ENCODE assay signal across 13 mouse cellular contexts in genomic region chr6:91160976-91161375, GRCm38 (mm10). TPM values are rescaled to one million over a fixed set of nuclear protein-coding genes. Genes with fewer than 3 reads are reported as not detected.
A peak's percentile ranks its signal among the peaks of the same experiment; 100 is the strongest.
DNase-seq lines count a peak whose midpoint lies in the region; ATAC-seq and TF ChIP-seq lines count a peak whose summit lies in the region.
"Had no signal": no experiment of that assay in that cellular context is flagged by ENCODE, and none has a peak within 500 bp of the region (broad histone marks: within the 10 kb centered on the region; RNA-seq: fewer than 3 reads in every experiment).

No protein-coding gene starts in this region.

- H3K4me3 ChIP-seq in heart, embryonic 15.5 days = no peak overlapping the region
- no peak overlapping the region for H3K4me3 ChIP-seq in embryonic facial prominence, embryonic 15.5 days (replicated peaks)
- no peak overlapping the region for H3K4me3 ChIP-seq in liver, embryonic 14.5 days (ENCODE audit: insufficient read depth in 1 of 2, low read depth in 2 of 2, low read length in 2 of 2)
- H3K4me3 ChIP-seq in kidney, embryonic 14.5 days (ENCODE audit: low read length) = no peak overlapping the region
- H3K4me3 ChIP-seq: embryonic facial prominence, embryonic 12.5 days; limb, embryonic 15.5 days; neural tube, embryonic 12.5 days had no signal

- no peaks in the 10 kb centered on the region for H3K9me3 ChIP-seq in heart, embryonic 15.5 days (replicated peaks)
- H3K9me3 ChIP-seq in embryonic facial prominence, embryonic 15.5 days (replicated peaks) = no peaks in the 10 kb centered on the region
- H3K9me3 ChIP-seq in liver, embryonic 14.5 days (ENCODE audit: control insufficient read depth, low read length) = no peaks in the 10 kb centered on the region
- H3K9me3 ChIP-seq in kidney, embryonic 14.5 days (ENCODE audit: control insufficient read depth, low read length) = no peaks in the 10 kb centered on the region
- H3K9me3 ChIP-seq: embryonic facial prominence, embryonic 12.5 days; limb, embryonic 15.5 days; neural tube, embryonic 12.5 days had no signal

- DNase-seq in cerebellum, adult 9-11 months = peak; percentile 75
- DNase-seq in cerebellum, postnatal 4 days (ENCODE audit: low spot score in 2 of 2) = no peak
- no peak for DNase-seq in heart, postnatal 36 days
- DNase-seq in liver, embryonic 14.5 days (ENCODE audit: low read depth in 3 of 3, low spot score in 3 of 3) = no peak
- no peak for DNase-seq in MN1 (ENCODE audit: low spot score)
- DNase-seq: spleen, adult 18-20 months; thymus, postnatal 4 days had no signal

- intact Hi-C loops in heart, postnatal 36 days (cut with DNase I) = loop anchor here (10.0 kb wide), 1 partner anchor 354 kb away; the partner anchor contains the start of genes Lsm3 and Xpc

- H3K36me3 ChIP-seq in heart, embryonic 15.5 days = no peaks in the 10 kb centered on the region
- H3K36me3 ChIP-seq in embryonic facial prominence, embryonic 15.5 days = 0 out of 2 replicates have a peak, but pooled peaks cover 4% of the 10 kb centered on the region
- H3K36me3 ChIP-seq in liver, embryonic 14.5 days (replicated peaks; ENCODE audit: control insufficient read depth, insufficient read depth, low read depth) = no peaks in the 10 kb centered on the region
- H3K36me3 ChIP-seq in kidney, embryonic 14.5 days (ENCODE audit: control insufficient read depth, insufficient read depth, low read length) = no peaks in the 10 kb centered on the region
- H3K36me3 ChIP-seq: limb, embryonic 15.5 days had no signal

- no peak for TF ChIP-seq EP300 in liver, embryonic 14.5 days (IDR thresholded peaks at IDR 0.05; ENCODE audit: low read depth)

- ATAC-seq in heart, embryonic 15.5 days (replicated peaks; ENCODE audit: insufficient number of reproducible peaks, insufficient read depth, low FRiP score, low read depth) = no peak
- no peak for ATAC-seq in embryonic facial prominence, embryonic 15.5 days (ENCODE audit: insufficient number of reproducible peaks, low FRiP score, low TSS enrichment, low read depth)
- ATAC-seq in liver, embryonic 14.5 days (ENCODE audit: insufficient read depth) = no peak
- ATAC-seq in kidney, embryonic 14.5 days (ENCODE audit: low FRiP score, low TSS enrichment) = no peak

- 78% methylated on average over 2 of the region's 2 CpGs for WGBS in heart, embryonic 15.5 days
- WGBS in embryonic facial prominence, embryonic 15.5 days = 81% methylated on average over 2 of the region's 2 CpGs
- 74% methylated on average over 2 of the region's 2 CpGs for WGBS in liver, embryonic 14.5 days (ENCODE audit: insufficient replicate concordance)
- 50% methylated on average over 2 of the region's 2 CpGs for WGBS in kidney, embryonic 14.5 days

- peaks cover 51% of the 10 kb centered on the region for H3K4me1 ChIP-seq in heart, embryonic 15.5 days (replicated peaks)
- peaks cover 68% of the 10 kb centered on the region for H3K4me1 ChIP-seq in embryonic facial prominence, embryonic 15.5 days
- H3K4me1 ChIP-seq in liver, embryonic 14.5 days (replicated peaks; ENCODE audit: control insufficient read depth in 2 of 2, insufficient read depth in 2 of 2, low read length in 1 of 2) = peaks cover 84 to 86% of the 10 kb centered on the region in 2 experiments
- H3K4me1 ChIP-seq in kidney, embryonic 14.5 days (ENCODE audit: control insufficient read depth, insufficient read depth, low read length) = peaks cover 20% of the 10 kb centered on the region

- H3K4me2 ChIP-seq in heart, embryonic 15.5 days = no peak overlapping the region
- no peak overlapping the region for H3K4me2 ChIP-seq in embryonic facial prominence, embryonic 15.5 days (replicated peaks)
- no peak overlapping the region for H3K4me2 ChIP-seq in liver, embryonic 14.5 days (ENCODE audit: low read depth)
- H3K4me2 ChIP-seq in kidney, embryonic 14.5 days (replicated peaks; ENCODE audit: low read depth, low read length) = no peak overlapping the region
- H3K4me2 ChIP-seq: embryonic facial prominence, embryonic 12.5 days; limb, embryonic 15.5 days had no signal

- TF ChIP-seq CTCF in liver, embryonic 14.5 days (IDR thresholded peaks at IDR 0.05; ENCODE audit: low read depth) = no peak

- H3K27ac ChIP-seq in heart, embryonic 15.5 days = 0 out of 2 replicates have a peak overlapping the region, but pooled peaks have one; percentile 64
- peak overlapping the region; percentile 66; the same call in 1 of the 2 replicates for H3K27ac ChIP-seq in embryonic facial prominence, embryonic 15.5 days (replicated peaks)
- H3K27ac ChIP-seq in liver, embryonic 14.5 days = peak overlapping the region; percentile 99
- no peak overlapping the region for H3K27ac ChIP-seq in kidney, embryonic 14.5 days (ENCODE audit: low read depth, low read length)
- H3K27ac ChIP-seq: neural tube, embryonic 12.5 days had no signal

- H3K27me3 ChIP-seq in heart, embryonic 15.5 days = no peaks in the 10 kb centered on the region
- no peaks in the 10 kb centered on the region for H3K27me3 ChIP-seq in embryonic facial prominence, embryonic 15.5 days
- no peaks in the 10 kb centered on the region for H3K27me3 ChIP-seq in liver, embryonic 14.5 days (ENCODE audit: control insufficient read depth, insufficient read depth, low read length)
- no peaks in the 10 kb centered on the region for H3K27me3 ChIP-seq in kidney, embryonic 14.5 days (ENCODE audit: control insufficient read depth, insufficient read depth, low read length)
- H3K27me3 ChIP-seq: embryonic facial prominence, embryonic 12.5 days; limb, embryonic 15.5 days; neural tube, embryonic 12.5 days had no signal

- H3K9ac ChIP-seq in heart, embryonic 15.5 days = no peak overlapping the region
- H3K9ac ChIP-seq in embryonic facial prominence, embryonic 15.5 days = no peak overlapping the region
- no peak overlapping the region; the same call in 1 of the 2 replicates for H3K9ac ChIP-seq in liver, embryonic 14.5 days (replicated peaks)
- no peak overlapping the region for H3K9ac ChIP-seq in kidney, embryonic 14.5 days (ENCODE audit: low read depth, low read length)
- H3K9ac ChIP-seq: embryonic facial prominence, embryonic 12.5 days; limb, embryonic 15.5 days; neural tube, embryonic 12.5 days had no signal

RNA-seq across cellular contexts. Expression of gene Hdac11, which starts 4.5 kb away (rescaled TPM):
- polyA plus RNA-seq in heart, embryonic 15.5 days (2015; fragmentation: Nextera tagmentation; extraction: Ambion mirVana) = 8.7 and 10.4 TPM in 2 replicates
- 10 to 100 TPM; 15.7 to 16.7 TPM for total RNA-seq in heart, postnatal 36 days (2021)
- 12.2 and 14.1 TPM in 2 replicates for polyA plus RNA-seq in embryonic facial prominence, embryonic 15.5 days (2015; fragmentation: Nextera tagmentation; extraction: Ambion mirVana)
- 9.2 and 12.1 TPM in 2 replicates for polyA plus RNA-seq in liver, embryonic 14.5 days (2012; rRNA removed)
- polyA plus RNA-seq in liver, embryonic 14.5 days (2014; fragmentation: Nextera tagmentation; extraction: Ambion mirVana) = 4.8 and 6.0 TPM in 2 replicates
- 11.6 and 14.1 TPM in 2 replicates for polyA plus RNA-seq in kidney, embryonic 14.5 days (2014; fragmentation: Nextera tagmentation; extraction: Ambion mirVana)

RNA-seq across cellular contexts. Expression of gene Nup210, which starts 44.3 kb away (rescaled TPM):
- 6.2 and 12.0 TPM in 2 replicates for polyA plus RNA-seq in heart, embryonic 15.5 days (2015; fragmentation: Nextera tagmentation; extraction: Ambion mirVana)
- 1 to 10 TPM; 2.3 to 4.8 TPM for total RNA-seq in heart, postnatal 36 days (2021)
- 9.2 and 9.9 TPM in 2 replicates for polyA plus RNA-seq in embryonic facial prominence, embryonic 15.5 days (2015; fragmentation: Nextera tagmentation; extraction: Ambion mirVana)
- polyA plus RNA-seq in liver, embryonic 14.5 days (2012; rRNA removed) = 24.4 and 32.4 TPM in 2 replicates
- 35.1 and 38.5 TPM in 2 replicates for polyA plus RNA-seq in liver, embryonic 14.5 days (2014; fragmentation: Nextera tagmentation; extraction: Ambion mirVana)
- 13.1 and 30.6 TPM in 2 replicates for polyA plus RNA-seq in kidney, embryonic 14.5 days (2014; fragmentation: Nextera tagmentation; extraction: Ambion mirVana)

RNA-seq across cellular contexts. Expression of gene Fbln2, which starts 51.3 kb away (rescaled TPM):
- polyA plus RNA-seq in heart, embryonic 15.5 days (2015; fragmentation: Nextera tagmentation; extraction: Ambion mirVana) = 156 and 255 TPM in 2 replicates
- 10 to 100 TPM; 65.7 to 83.2 TPM for total RNA-seq in heart, postnatal 36 days (2021)
- polyA plus RNA-seq in embryonic facial prominence, embryonic 15.5 days (2015; fragmentation: Nextera tagmentation; extraction: Ambion mirVana) = 240 and 260 TPM in 2 replicates
- polyA plus RNA-seq in liver, embryonic 14.5 days (2012; rRNA removed) = 4.0 and 5.1 TPM in 2 replicates
- 4.3 and 4.4 TPM in 2 replicates for polyA plus RNA-seq in liver, embryonic 14.5 days (2014; fragmentation: Nextera tagmentation; extraction: Ambion mirVana)
- polyA plus RNA-seq in kidney, embryonic 14.5 days (2014; fragmentation: Nextera tagmentation; extraction: Ambion mirVana) = 16.4 and 22.1 TPM in 2 replicates
